Mouse (Mus musculus): ENCODE results near the gene Gm45261. TPM values are rescaled to one million over a fixed set of nuclear protein-coding genes. Genes with fewer than 3 reads are reported as not detected.

The Gm45261 gene
- not detected for polyA plus RNA-seq (2017; shearing (Covaris generic))

DNA sequence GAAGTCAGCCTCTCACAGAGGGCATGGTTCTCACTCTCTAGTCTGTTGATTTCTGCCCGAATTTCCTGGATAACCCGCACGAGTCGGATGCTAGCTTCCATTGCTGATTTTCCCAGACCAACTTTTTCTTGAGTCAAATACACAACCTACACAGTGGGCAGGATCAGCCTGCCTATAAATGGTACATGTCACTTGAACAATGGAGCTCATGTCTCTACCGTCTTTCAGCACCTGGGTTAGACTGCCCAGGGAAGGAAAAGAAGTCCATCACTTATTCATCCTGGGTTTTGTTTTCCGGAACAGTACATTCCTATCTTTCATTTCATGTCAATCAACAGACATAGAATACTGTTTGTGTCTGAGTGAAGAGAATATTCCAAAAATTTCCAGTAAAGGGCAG lies at the start of gene Gm45261:
Gm45261 (minus strand) TSS at position 101 of the 400 bp plus-strand sequence.

Other genes with a start within 250 kb of the Gm45261 start
- gene Fam124b, start 243.0 kb downstream of the Gm45261 start, polyA plus RNA-seq (2017; shearing (Covaris generic)), result 1 to 10 TPM; 1.2 to 4.2 TPM
- gene Cul3, start 121.0 kb downstream of the Gm45261 start, polyA plus RNA-seq (2017; shearing (Covaris generic)), result 100 to 1,000 TPM; 221 to 229 TPM